Mouse (Mus musculus) ES-Bruce4 (cell line): ENCODE data around the gene Ccdc134.

Source experiments
- CTCF ChIP-seq: IDR thresholded peaks from one replicate; pipeline ENCODE4 v1.8.1; 2011; ENCODE audit warnings: low read depth, low read length
- POLR2A ChIP-seq: IDR thresholded peaks from one replicate; pipeline ENCODE4 v1.8.1; 2011; ENCODE audit warnings: low read length; ENCODE audit not compliant: insufficient read depth

GRCm38 (mm10) chr15:82172648-82173047, 44.9 kb downstream of the Ccdc134 start:
- no peak for TF ChIP-seq CTCF
- TF ChIP-seq POLR2A = no peak
